Mouse (Mus musculus): Measurements from ENCODE around the gene Phc3. TPM values are rescaled to one million over a fixed set of nuclear protein-coding genes. Genes with fewer than 3 reads are reported as not detected.
A peak's percentile ranks its signal among the peaks of the same experiment; 100 is the strongest.

Phc3 gene
- polyA plus RNA-seq, 1 experiment: not detected

DNA sequence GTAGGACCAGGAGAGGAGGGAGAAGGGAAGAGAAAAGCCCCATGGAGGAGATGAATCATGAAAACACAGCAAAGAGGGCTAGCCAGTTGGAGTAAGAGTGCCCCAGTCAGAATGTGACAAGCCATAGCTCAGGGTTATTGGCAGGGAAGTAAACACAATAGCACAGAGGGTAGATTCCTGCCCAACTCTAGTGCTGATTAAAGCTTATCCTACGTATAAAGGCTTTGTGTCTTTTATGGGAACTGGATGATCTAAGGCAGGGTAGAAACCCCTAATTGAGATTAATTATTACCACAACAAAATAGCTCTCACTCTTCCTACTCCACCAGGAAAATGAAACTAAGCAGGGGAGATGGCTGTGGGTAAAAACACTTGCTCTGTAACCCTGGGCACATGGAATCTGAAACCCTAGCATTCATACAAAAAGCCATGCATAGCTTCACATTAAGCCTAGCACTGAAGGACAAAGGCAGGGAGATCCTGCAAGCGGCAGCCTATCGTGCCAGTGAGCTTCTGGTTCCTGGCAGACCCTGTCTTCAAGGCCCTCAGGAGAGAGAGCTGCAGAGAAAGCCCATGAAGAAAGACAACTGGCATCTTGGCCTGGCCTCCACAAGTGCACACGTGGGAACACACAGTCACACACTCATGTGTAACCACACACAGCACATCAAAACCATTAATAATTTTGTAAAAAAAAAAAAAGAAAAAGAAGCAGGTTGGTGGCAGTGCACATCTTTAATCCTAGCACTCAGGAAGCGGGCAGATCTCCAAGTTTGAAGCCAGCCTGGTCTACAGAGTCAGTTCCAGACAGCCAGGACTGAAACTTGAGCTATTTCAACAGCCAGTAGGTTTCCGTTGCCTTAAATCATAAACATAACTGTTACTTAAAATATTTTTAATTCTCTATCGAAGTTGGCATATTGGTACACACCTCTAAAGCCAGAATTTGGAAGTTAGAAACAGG is 9.1 kb downstream of the Phc3 start:
- Histone ChIP-seq H3K4me1 (ENCODE audit: control insufficient read depth, insufficient read depth, low read length) (peaks cover 5% of the 10 kb centered on the region), H3K27ac (ENCODE audit: insufficient read depth, low read depth, low read length) (no peak overlapping the region), H3K4me3 (ENCODE audit: insufficient read depth, low read depth, low read length) (no peak overlapping the region)
- TF ChIP-seq POLR2A (IDR thresholded peaks at IDR 0.05; ENCODE audit: insufficient read depth, low read depth, low read length): no peak
- 47% methylated on average over 7 of the region's 7 CpGs for WGBS

DNA sequence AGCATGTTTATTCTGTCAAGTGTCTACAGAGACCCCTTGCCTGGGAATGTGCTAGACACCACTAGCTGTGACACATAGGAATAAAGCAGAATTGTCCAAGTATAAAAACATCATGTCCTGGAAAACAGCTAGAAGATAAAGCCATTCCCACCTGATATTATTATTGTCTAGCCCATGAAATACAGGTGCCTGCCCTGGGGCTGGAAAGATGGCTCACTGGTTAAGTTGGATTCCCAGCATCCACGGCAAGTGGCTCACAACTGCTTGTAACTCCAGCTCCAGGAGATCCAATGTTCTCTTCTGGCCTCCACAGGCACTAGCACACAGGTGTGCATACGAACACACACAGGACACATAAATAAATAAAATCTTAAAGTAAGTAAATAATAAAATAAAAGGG is 10.5 kb downstream of the Phc3 start:
- Histone ChIP-seq H3K4me1 (ENCODE audit: control insufficient read depth, insufficient read depth, low read length) (peaks cover 5% of the 10 kb centered on the region), H3K27ac (ENCODE audit: insufficient read depth, low read depth, low read length) (no peak overlapping the region), H3K4me3 (ENCODE audit: insufficient read depth, low read depth, low read length) (no peak overlapping the region)
- WGBS: 88% methylated on average over 2 of the region's 2 CpGs
- TF ChIP-seq CTCF (IDR thresholded peaks at IDR 0.05; ENCODE audit: insufficient read depth, low read depth, low read length) (no peak), POLR2A (IDR thresholded peaks at IDR 0.05; ENCODE audit: insufficient read depth, low read depth, low read length) (no peak)

DNA sequence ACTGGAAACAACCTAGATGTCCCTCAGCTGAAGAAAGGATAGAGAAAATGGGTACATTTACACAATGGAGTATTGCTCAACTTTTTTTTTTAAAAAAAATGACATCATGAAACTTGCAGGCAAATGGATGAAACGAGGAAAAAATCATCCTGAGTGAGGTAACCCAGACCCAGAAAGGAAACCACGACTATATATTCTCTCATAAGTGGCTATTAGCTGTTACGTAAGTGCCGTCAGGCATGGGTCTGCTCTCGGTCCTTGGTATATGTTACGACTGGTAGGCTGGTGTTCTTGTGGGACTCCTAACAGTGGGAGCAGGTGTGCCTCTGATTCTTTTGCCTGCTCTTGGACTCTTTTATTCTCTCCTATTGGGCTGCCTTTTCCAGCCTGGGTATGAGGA is 12.9 kb downstream of the Phc3 start:
- Histone ChIP-seq H3K4me1 (ENCODE audit: control insufficient read depth, insufficient read depth, low read length) (peaks cover 8% of the 10 kb centered on the region), H3K27ac (ENCODE audit: insufficient read depth, low read depth, low read length) (no peak overlapping the region), H3K4me3 (ENCODE audit: insufficient read depth, low read depth, low read length) (no peak overlapping the region)
- WGBS: 95% methylated on average over 6 of the region's 6 CpGs
- no peak for TF ChIP-seq POLR2A (IDR thresholded peaks at IDR 0.05; ENCODE audit: insufficient read depth, low read depth, low read length)
- TF ChIP-seq CTCF (IDR thresholded peaks at IDR 0.05; ENCODE audit: insufficient read depth, low read depth, low read length): no peak

DNA sequence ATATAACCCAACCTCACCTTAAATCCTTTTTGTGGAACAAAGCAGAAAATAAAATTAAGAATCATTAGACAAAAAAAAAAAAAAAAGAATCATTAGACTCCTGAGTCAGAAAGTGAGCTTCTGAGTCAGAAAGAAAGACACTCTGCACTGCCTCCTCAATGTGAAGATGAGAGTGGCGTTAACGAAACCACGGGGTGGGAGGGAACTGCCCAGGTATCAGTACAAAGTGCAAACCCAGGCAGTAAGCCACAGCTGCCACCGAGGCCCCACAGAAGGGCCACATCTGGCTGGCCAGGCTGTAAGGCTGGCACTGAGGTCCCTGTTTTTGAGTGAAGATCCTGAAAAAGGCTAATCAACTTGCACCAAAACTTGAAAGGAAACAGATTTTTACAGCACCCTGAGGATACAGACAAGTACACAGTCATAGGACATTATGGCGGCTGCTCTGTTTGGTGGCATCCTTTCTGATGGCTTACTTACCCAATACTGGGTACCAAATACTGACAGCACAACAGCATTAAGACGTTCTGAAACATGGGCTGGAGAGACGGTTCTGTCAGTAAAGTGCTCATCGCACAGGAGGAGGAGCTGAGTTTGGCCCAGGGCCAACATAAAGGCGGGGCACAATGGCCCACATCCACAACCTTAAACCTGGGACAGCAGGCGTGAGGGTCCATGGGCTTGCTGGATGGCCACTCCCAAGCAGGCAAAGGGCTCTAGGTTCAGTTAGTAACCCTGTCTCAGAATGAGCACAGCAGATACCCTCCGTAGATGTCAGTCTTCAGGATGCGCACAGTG is 16.7 kb downstream of the Phc3 start:
- H3K4me3 ChIP-seq (ENCODE audit: insufficient read depth, low read depth, low read length): no peak overlapping the region
- peak overlapping the region; percentile 6; the same call in 1 of the 2 replicates for H3K27ac ChIP-seq (ENCODE audit: insufficient read depth, low read depth, low read length)
- WGBS: 73% methylated on average over 12 of the region's 12 CpGs
- H3K4me1 ChIP-seq (ENCODE audit: control insufficient read depth, insufficient read depth, low read length): peaks cover 9% of the 10 kb centered on the region
- no peak for TF ChIP-seq CTCF (IDR thresholded peaks at IDR 0.05; ENCODE audit: insufficient read depth, low read depth, low read length)
- TF ChIP-seq POLR2A (IDR thresholded peaks at IDR 0.05; ENCODE audit: insufficient read depth, low read depth, low read length): no peak

DNA sequence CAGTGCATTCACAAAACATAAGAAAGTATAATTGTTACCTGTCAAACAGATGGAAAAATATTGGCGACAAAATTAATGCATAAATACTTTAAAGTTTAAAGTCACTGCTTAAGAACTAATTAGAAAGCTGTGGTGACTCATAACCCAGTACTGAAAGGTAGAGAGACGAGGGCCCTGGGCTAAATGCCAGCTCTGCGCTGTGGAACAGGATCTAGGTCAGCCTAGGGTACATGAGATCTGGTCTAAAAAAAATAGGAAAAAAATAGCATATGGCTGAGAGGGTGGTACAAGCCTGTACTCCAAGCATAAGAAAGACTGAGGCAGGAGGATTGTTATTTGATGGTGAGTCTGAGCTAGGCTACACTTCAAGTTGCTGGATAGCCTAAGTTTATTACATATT is 17.6 kb downstream of the Phc3 start:
- Histone ChIP-seq H3K4me1 (ENCODE audit: control insufficient read depth, insufficient read depth, low read length) (peaks cover 9% of the 10 kb centered on the region), H3K4me3 (ENCODE audit: insufficient read depth, low read depth, low read length) (no peak overlapping the region), H3K27ac (ENCODE audit: insufficient read depth, low read depth, low read length) (no peak overlapping the region)
- TF ChIP-seq CTCF (IDR thresholded peaks at IDR 0.05; ENCODE audit: insufficient read depth, low read depth, low read length) (no peak), POLR2A (IDR thresholded peaks at IDR 0.05; ENCODE audit: insufficient read depth, low read depth, low read length) (no peak)
- 25% methylated on average over 3 of the region's 3 CpGs for WGBS

DNA sequence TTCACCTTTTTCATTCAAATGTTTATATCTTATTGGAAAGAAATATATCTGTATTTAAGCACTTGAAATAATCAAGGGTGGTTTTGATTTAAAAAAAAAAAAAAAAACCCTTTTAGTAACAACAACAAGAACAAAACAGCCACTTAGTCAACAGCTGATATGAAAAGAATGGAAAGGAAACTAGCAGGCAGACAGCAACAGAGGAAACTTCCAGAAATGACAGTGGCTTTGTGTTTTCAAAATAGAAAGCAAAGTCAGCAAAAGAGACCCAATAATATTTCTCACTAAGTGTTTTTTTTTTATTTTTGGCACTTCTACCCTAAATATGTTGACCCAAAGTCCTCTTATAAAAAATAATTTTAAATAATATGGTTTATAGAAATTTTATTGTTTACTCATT is 34.8 kb downstream of the Phc3 start:
- Histone ChIP-seq H3K4me3 (ENCODE audit: insufficient read depth, low read depth, low read length) (no peak overlapping the region), H3K4me1 (ENCODE audit: control insufficient read depth, insufficient read depth, low read length) (peaks cover 13% of the 10 kb centered on the region), H3K27ac (ENCODE audit: insufficient read depth, low read depth, low read length) (no peak overlapping the region)
- TF ChIP-seq CTCF (IDR thresholded peaks at IDR 0.05; ENCODE audit: insufficient read depth, low read depth, low read length) (no peak), POLR2A (IDR thresholded peaks at IDR 0.05; ENCODE audit: insufficient read depth, low read depth, low read length) (no peak)

DNA sequence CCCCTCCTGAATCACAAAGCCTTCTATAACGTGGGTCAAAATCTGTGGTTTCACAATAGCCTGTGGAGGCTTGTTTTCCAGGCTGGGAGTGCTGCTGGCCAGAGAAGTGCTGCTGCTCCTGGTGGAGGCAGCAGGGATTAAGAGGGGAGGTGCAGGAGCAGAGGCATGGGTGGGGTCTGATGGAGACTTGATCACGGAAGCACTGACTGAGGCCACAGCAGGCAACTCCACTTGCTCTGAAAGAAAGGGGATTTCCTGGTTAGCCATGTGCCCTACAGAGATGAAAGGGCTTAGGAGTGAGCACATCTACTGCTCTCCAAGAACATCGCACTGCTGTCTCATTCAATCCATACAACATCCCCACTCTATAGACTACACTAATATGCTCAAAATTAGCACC is 39.4 kb downstream of the Phc3 start:
- peaks cover 3% of the 10 kb centered on the region; the same call in 1 of the 2 replicates for H3K4me1 ChIP-seq (ENCODE audit: control insufficient read depth, insufficient read depth, low read length)
- no peak overlapping the region for H3K4me3 ChIP-seq (ENCODE audit: insufficient read depth, low read depth, low read length)
- TF ChIP-seq POLR2A (IDR thresholded peaks at IDR 0.05; ENCODE audit: insufficient read depth, low read depth, low read length) (no peak), CTCF (IDR thresholded peaks at IDR 0.05; ENCODE audit: insufficient read depth, low read depth, low read length) (no peak)
- 52% methylated on average over 3 of the region's 3 CpGs for WGBS
- no peak overlapping the region for H3K27ac ChIP-seq (ENCODE audit: insufficient read depth, low read depth, low read length)

DNA sequence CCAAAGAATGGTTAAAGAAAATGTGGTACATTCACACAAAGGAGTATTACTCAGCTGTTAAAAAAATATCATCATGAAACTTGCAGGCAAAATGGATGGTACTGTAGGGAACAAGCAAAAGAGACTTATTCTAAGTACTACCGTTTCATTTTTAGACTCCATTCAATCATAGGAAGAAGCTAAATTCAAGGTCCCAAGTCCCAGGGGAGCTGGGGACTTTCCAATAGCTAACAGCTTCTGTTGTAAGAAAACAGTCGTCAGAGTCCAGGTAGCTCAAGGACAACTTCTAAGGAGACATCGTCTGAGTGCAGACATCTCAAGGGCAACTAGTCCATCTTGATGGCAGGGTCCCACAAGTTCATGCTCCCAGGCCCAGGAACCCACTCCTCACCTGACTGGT is 41.6 kb downstream of the Phc3 start:
- no peak overlapping the region for H3K4me3 ChIP-seq (ENCODE audit: insufficient read depth, low read depth, low read length)
- TF ChIP-seq POLR2A (IDR thresholded peaks at IDR 0.05; ENCODE audit: insufficient read depth, low read depth, low read length) (no peak), CTCF (IDR thresholded peaks at IDR 0.05; ENCODE audit: insufficient read depth, low read depth, low read length) (no peak)
- H3K4me1 ChIP-seq (ENCODE audit: control insufficient read depth, insufficient read depth, low read length): peaks cover 3% of the 10 kb centered on the region; the same call in 1 of the 2 replicates
- H3K27ac ChIP-seq (ENCODE audit: insufficient read depth, low read depth, low read length): no peak overlapping the region
- 90% methylated on average over 3 of the region's 3 CpGs for WGBS

DNA sequence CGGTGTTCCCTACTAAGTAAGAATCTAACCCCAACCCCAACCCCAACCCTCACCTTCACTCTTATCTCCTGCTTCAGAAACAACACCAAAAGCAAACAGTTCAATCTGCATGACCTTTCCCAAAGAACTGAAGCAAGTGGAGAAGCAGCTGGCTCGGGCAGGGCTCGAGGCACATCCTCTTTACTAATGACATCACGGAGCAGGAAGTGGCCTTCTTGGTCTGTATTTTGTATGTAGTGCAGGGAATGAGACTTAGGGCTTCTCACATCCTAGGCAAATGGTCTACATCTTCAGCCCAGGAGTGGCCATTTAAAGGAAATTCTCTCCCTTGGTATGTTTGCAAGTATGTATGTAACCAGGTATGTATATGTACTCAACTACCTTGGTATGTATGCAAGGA is 52.1 kb downstream of the Phc3 start:
- no peak overlapping the region for H3K4me3 ChIP-seq (ENCODE audit: insufficient read depth, low read depth, low read length)
- H3K27ac ChIP-seq (ENCODE audit: insufficient read depth, low read depth, low read length): no peak overlapping the region
- WGBS: 92% methylated on average over 4 of the region's 4 CpGs
- H3K4me1 ChIP-seq (ENCODE audit: control insufficient read depth, insufficient read depth, low read length): no peaks in the 10 kb centered on the region
- TF ChIP-seq POLR2A (IDR thresholded peaks at IDR 0.05; ENCODE audit: insufficient read depth, low read depth, low read length): no peak
- no peak for TF ChIP-seq CTCF (IDR thresholded peaks at IDR 0.05; ENCODE audit: insufficient read depth, low read depth, low read length)
